Comparison of ENCODE assay signal across 14 mouse cellular contexts in genomic region chr11:117224804-117225203, GRCm38 (mm10). TPM values are rescaled to one million over a fixed set of nuclear protein-coding genes. Genes with fewer than 3 reads are reported as not detected.
A peak's percentile ranks its signal among the peaks of the same experiment; 100 is the strongest.
DNase-seq lines count a peak whose midpoint lies in the region; ATAC-seq and TF ChIP-seq lines count a peak whose summit lies in the region.
"Had no signal": no experiment of that assay in that cellular context is flagged by ENCODE, and none has a peak within 500 bp of the region (broad histone marks: within the 10 kb centered on the region; RNA-seq: fewer than 3 reads in every experiment).

No protein-coding gene starts in this region.

- no peak for TF ChIP-seq EP300 in liver, embryonic 14.5 days (IDR thresholded peaks at IDR 0.05; ENCODE audit: low read depth)

- H3K27ac ChIP-seq in embryonic facial prominence, embryonic 13.5 days: peak overlapping the region; percentile 55; the same call in 1 of the 2 replicates
- no peak overlapping the region for H3K27ac ChIP-seq in embryonic facial prominence, embryonic 10.5 days (replicated peaks)
- no peak overlapping the region for H3K27ac ChIP-seq in liver, embryonic 14.5 days
- H3K27ac ChIP-seq in liver, embryonic 11.5 days (ENCODE audit: low read depth, low read length): no peak overlapping the region
- H3K27ac ChIP-seq: hindbrain, embryonic 15.5 days; midbrain, embryonic 12.5 days had no signal

- peak; percentile 41 for TF ChIP-seq CTCF in liver, embryonic 14.5 days (IDR thresholded peaks at IDR 0.05; ENCODE audit: low read depth)

- DNase-seq in embryonic facial prominence, embryonic 10.5 days (ENCODE audit: low spot score): no peak
- no peak for DNase-seq in liver, embryonic 14.5 days (ENCODE audit: low read depth in 3 of 3, low spot score in 3 of 3)
- no peak for DNase-seq in liver, embryonic 11.5 days (ENCODE audit: low spot score)
- DNase-seq in WW6 (ENCODE audit: low read depth, low spot score): peak; percentile 50
- DNase-seq in naive thymus-derived CD4-positive, alpha-beta T cell, adult 2 months (ENCODE audit: low read depth): peak; percentile 17
- DNase-seq in spleen, adult 18-20 months: no peak
- no peak for DNase-seq in right cerebral cortex, postnatal 14 days
- DNase-seq: cerebellum, adult 8-10 months; gastrocnemius, postnatal 14 days; kidney, postnatal 25 days had no signal

- H3K27me3 ChIP-seq in embryonic facial prominence, embryonic 13.5 days: no peaks in the 10 kb centered on the region
- no peaks in the 10 kb centered on the region for H3K27me3 ChIP-seq in embryonic facial prominence, embryonic 10.5 days (replicated peaks; ENCODE audit: low read depth, poor library complexity, severe bottlenecking)
- H3K27me3 ChIP-seq in liver, embryonic 14.5 days (ENCODE audit: control insufficient read depth, insufficient read depth, low read length): no peaks in the 10 kb centered on the region
- H3K27me3 ChIP-seq in liver, embryonic 11.5 days (replicated peaks; ENCODE audit: control insufficient read depth, insufficient read depth, low read length): peaks cover 6% of the 10 kb centered on the region; the same call in 1 of the 2 replicates
- H3K27me3 ChIP-seq: hindbrain, embryonic 15.5 days; midbrain, embryonic 12.5 days had no signal

- H3K36me3 ChIP-seq in embryonic facial prominence, embryonic 13.5 days: no peaks in the 10 kb centered on the region
- H3K36me3 ChIP-seq in embryonic facial prominence, embryonic 10.5 days (replicated peaks): no peaks in the 10 kb centered on the region
- H3K36me3 ChIP-seq in liver, embryonic 14.5 days (replicated peaks; ENCODE audit: control insufficient read depth, insufficient read depth, low read depth): no peaks in the 10 kb centered on the region
- H3K36me3 ChIP-seq in liver, embryonic 11.5 days (ENCODE audit: control insufficient read depth, insufficient read depth, low read length): no peaks in the 10 kb centered on the region
- H3K36me3 ChIP-seq: hindbrain, embryonic 15.5 days; midbrain, embryonic 12.5 days had no signal

- 59% methylated on average over 4 of the region's 4 CpGs for WGBS in embryonic facial prominence, embryonic 13.5 days
- 52% methylated on average over 4 of the region's 4 CpGs for WGBS in embryonic facial prominence, embryonic 10.5 days
- 29% methylated on average over 4 of the region's 4 CpGs for WGBS in liver, embryonic 14.5 days (ENCODE audit: insufficient replicate concordance)
- WGBS in liver, embryonic 11.5 days: 37% methylated on average over 4 of the region's 4 CpGs

- no peaks in the 10 kb centered on the region for H3K9me3 ChIP-seq in embryonic facial prominence, embryonic 13.5 days
- H3K9me3 ChIP-seq in embryonic facial prominence, embryonic 10.5 days: no peaks in the 10 kb centered on the region
- H3K9me3 ChIP-seq in liver, embryonic 14.5 days (ENCODE audit: control insufficient read depth, low read length): no peaks in the 10 kb centered on the region
- no peaks in the 10 kb centered on the region for H3K9me3 ChIP-seq in liver, embryonic 11.5 days (ENCODE audit: control insufficient read depth, low read length)
- H3K9me3 ChIP-seq: hindbrain, embryonic 15.5 days; midbrain, embryonic 12.5 days had no signal

- H3K4me2 ChIP-seq in embryonic facial prominence, embryonic 13.5 days: no peak overlapping the region
- no peak overlapping the region for H3K4me2 ChIP-seq in liver, embryonic 14.5 days (ENCODE audit: low read depth)
- no peak overlapping the region for H3K4me2 ChIP-seq in liver, embryonic 11.5 days
- H3K4me2 ChIP-seq: hindbrain, embryonic 15.5 days; midbrain, embryonic 12.5 days had no signal

- no peak overlapping the region for H3K9ac ChIP-seq in embryonic facial prominence, embryonic 13.5 days
- no peak overlapping the region for H3K9ac ChIP-seq in liver, embryonic 14.5 days (replicated peaks)
- no peak overlapping the region for H3K9ac ChIP-seq in liver, embryonic 11.5 days (ENCODE audit: low read depth, low read length)
- H3K9ac ChIP-seq: hindbrain, embryonic 15.5 days; midbrain, embryonic 12.5 days had no signal

- no peak overlapping the region for H3K4me3 ChIP-seq in embryonic facial prominence, embryonic 13.5 days
- no peak overlapping the region for H3K4me3 ChIP-seq in embryonic facial prominence, embryonic 10.5 days
- H3K4me3 ChIP-seq in liver, embryonic 14.5 days (ENCODE audit: insufficient read depth in 1 of 2, low read depth in 2 of 2, low read length in 2 of 2): no peak overlapping the region
- no peak overlapping the region for H3K4me3 ChIP-seq in liver, embryonic 11.5 days (ENCODE audit: low read depth, low read length)
- H3K4me3 ChIP-seq: hindbrain, embryonic 15.5 days; midbrain, embryonic 12.5 days had no signal

- ATAC-seq in embryonic facial prominence, embryonic 13.5 days (ENCODE audit: insufficient number of reproducible peaks, insufficient read depth, low FRiP score, low TSS enrichment, low read depth): no peak
- no peak for ATAC-seq in liver, embryonic 14.5 days (ENCODE audit: insufficient read depth)
- no peak for ATAC-seq in liver, embryonic 11.5 days (replicated peaks; ENCODE audit: low FRiP score)
- ATAC-seq: forebrain, embryonic 14.5 days had no signal

- H3K4me1 ChIP-seq in embryonic facial prominence, embryonic 13.5 days: peaks cover 33% of the 10 kb centered on the region
- peaks cover 46% of the 10 kb centered on the region for H3K4me1 ChIP-seq in embryonic facial prominence, embryonic 10.5 days
- peaks cover 0 to 6% of the 10 kb centered on the region in 2 experiments; a peak in 1 of 4 replicates for H3K4me1 ChIP-seq in liver, embryonic 14.5 days (replicated peaks; ENCODE audit: control insufficient read depth in 2 of 2, insufficient read depth in 2 of 2, low read length in 1 of 2)
- peaks cover 4% of the 10 kb centered on the region; the same call in 1 of the 2 replicates for H3K4me1 ChIP-seq in liver, embryonic 11.5 days (replicated peaks; ENCODE audit: control insufficient read depth, insufficient read depth, low read length)
- H3K4me1 ChIP-seq: hindbrain, embryonic 15.5 days had no signal

RNA-seq across cellular contexts. Expression of gene Sept9, which starts 25.3 kb away (rescaled TPM):
- 186 and 202 TPM in 2 replicates for polyA plus RNA-seq in embryonic facial prominence, embryonic 13.5 days (2015; fragmentation: Nextera tagmentation; extraction: Ambion mirVana)
- 255 TPM in 2 replicates for polyA plus RNA-seq in embryonic facial prominence, embryonic 10.5 days (2016; fragmentation: Nextera tagmentation; extraction: Ambion mirVana)
- polyA plus RNA-seq in liver, embryonic 14.5 days (2012; rRNA removed): 11.8 and 14.9 TPM in 2 replicates
- 25.5 and 30.6 TPM in 2 replicates for polyA plus RNA-seq in liver, embryonic 14.5 days (2014; fragmentation: Nextera tagmentation; extraction: Ambion mirVana)
- 111 and 117 TPM in 2 replicates for polyA plus RNA-seq in liver, embryonic 11.5 days (2014; fragmentation: Nextera tagmentation; extraction: Ambion mirVana)

Comparison
In these comparisons a context has a peak if more than half of its experiments do, and no peak if none do; other contexts are left out.
1. DNase-seq: peak in WW6 (single experiment) and naive thymus-derived CD4-positive, alpha-beta T cell, adult 2 months (single experiment); none in embryonic facial prominence, embryonic 10.5 days (single experiment), liver, embryonic 14.5 days (0 of 3), liver, embryonic 11.5 days (single experiment), spleen, adult 18-20 months (0 of 2) and right cerebral cortex, postnatal 14 days (single experiment).